Mouse (Mus musculus) forebrain, embryonic 15.5 days (tissue): ENCODE results near the gene Plbd1. TPM values are rescaled to one million over a fixed set of nuclear protein-coding genes. Genes with fewer than 3 reads are reported as not detected.
A peak's percentile ranks its signal among the peaks of the same experiment; 100 is the strongest.

Experiments
- ATAC-seq: fragments of 200-750 bp; cut with Nextera tagmentation; replicated peaks from 2 replicates; pipeline ENCODE4 v1.8.0; 2017; ENCODE audit warnings: mild to moderate bottlenecking, moderate TSS enrichment, moderate library complexity
- H3K27ac ChIP-seq: fragments of 300-500 bp; sonication (generic); replicated peaks from 2 replicates; pipeline ENCODE4 v1.5.1; 2015; ENCODE audit warnings: mild to moderate bottlenecking, inconsistent platforms
- H3K27me3 ChIP-seq: fragments of 300-500 bp; sonication (generic); 2 replicates; pipeline ENCODE4 v1.6.1; 2015; ENCODE audit warnings: inconsistent platforms
- H3K36me3 ChIP-seq: fragments of 300-500 bp; sonication (generic); 2 replicates; pipeline ENCODE4 v1.6.1; 2015; ENCODE audit warnings: mild to moderate bottlenecking, inconsistent platforms
- H3K4me1 ChIP-seq: fragments of 300-500 bp; sonication (generic); 2 replicates; pipeline ENCODE4 v1.6.1; 2015; ENCODE audit warnings: inconsistent platforms
- H3K4me2 ChIP-seq: fragments of 300-500 bp; sonication (generic); replicated peaks from 2 replicates; pipeline ENCODE4 v1.6.1; 2015; ENCODE audit warnings: mild to moderate bottlenecking, inconsistent platforms
- H3K4me3 ChIP-seq: fragments of 300-500 bp; sonication (generic); 2 replicates; pipeline ENCODE4 v1.5.1; 2015; ENCODE audit warnings: mild to moderate bottlenecking, inconsistent platforms
- H3K9ac ChIP-seq: fragments of 300-500 bp; sonication (generic); replicated peaks from 2 replicates; pipeline ENCODE4 v1.6.1; 2015; ENCODE audit warnings: mild to moderate bottlenecking, inconsistent platforms
- H3K9me3 ChIP-seq: fragments of 300-500 bp; sonication (generic); 2 replicates; pipeline ENCODE4 v1.6.1; 2016; ENCODE audit warnings: inconsistent platforms
- WGBS: fragments of 180-500 bp; shearing (Covaris S2); methylation state at CpG from one replicate; pipeline ENCODE4 v1.1.7; 2015; ENCODE audit warnings: mixed read lengths; 5-methylcytosine and 5-hydroxymethylcytosine counted together
- polyA plus RNA-seq: library from polyadenylated mRNA; unstranded; fragments of >200 nt; fragmentation: Nextera tagmentation; extraction: Ambion mirVana; gene quantifications from 2 replicates; pipeline ENCODE4 v1.2.1, GENCODE M21; 2015

Plbd1 gene
- polyA plus RNA-seq, 1 experiment from 2014 or later: 0.34 TPM

DNA sequence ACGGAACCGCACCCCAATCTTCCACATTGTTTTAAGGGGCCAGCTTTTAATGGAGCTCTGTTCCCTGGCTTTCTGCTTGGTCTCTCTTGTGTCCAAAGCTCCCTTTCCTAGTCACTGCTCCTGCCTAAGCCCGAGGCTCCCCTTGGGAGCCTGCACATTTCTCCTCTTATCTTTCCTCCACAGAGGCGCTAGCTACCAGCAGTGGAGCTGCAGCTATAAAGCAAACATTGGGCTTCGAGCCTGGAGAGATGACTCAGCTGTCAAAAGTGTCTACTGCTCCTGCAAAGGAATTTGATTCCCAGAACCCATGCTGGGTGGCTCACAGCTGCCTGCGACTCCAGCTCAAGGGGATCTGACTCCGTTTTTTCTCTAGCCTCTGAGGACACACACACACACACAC is 10.7 kb upstream of the Plbd1 start:
- no peak overlapping the region for H3K27ac ChIP-seq
- no peak overlapping the region for H3K9ac ChIP-seq
- no peaks in the 10 kb centered on the region for H3K36me3 ChIP-seq
- H3K4me2 ChIP-seq: no peak overlapping the region
- no peaks in the 10 kb centered on the region for H3K27me3 ChIP-seq
- ATAC-seq: no peak
- H3K9me3 ChIP-seq: no peaks in the 10 kb centered on the region
- H3K4me3 ChIP-seq: no peak overlapping the region
- no peaks in the 10 kb centered on the region for H3K4me1 ChIP-seq
- WGBS: 71% methylated on average over 7 of the region's 7 CpGs

DNA sequence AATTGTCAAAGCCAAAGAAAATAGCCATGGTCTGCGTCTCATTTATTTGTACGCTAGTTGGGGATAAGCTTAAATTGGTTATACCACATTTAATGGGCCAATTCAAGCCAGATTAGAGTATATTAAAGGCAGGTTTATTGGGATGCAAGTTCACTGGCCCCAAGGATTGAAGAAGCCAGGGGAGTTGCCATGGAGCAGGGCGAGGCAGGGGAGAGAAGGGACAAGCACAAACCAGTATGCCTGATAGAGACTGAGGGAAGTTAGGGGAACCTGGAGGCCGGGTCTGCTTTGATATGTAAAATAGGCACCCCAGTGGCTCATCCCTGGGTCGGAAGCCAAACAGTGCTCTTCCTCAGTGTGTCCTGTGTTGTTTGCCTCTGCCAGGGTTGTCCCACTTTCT is 7.5 kb upstream of the Plbd1 start:
- no peak for ATAC-seq
- 44% methylated on average over 5 of the region's 5 CpGs for WGBS
- Histone ChIP-seq H3K4me1 (no peaks in the 10 kb centered on the region), H3K9me3 (no peaks in the 10 kb centered on the region), H3K36me3 (no peaks in the 10 kb centered on the region), H3K4me2 (no peak overlapping the region), H3K4me3 (no peak overlapping the region), H3K27me3 (no peaks in the 10 kb centered on the region), H3K27ac (no peak overlapping the region), H3K9ac (no peak overlapping the region)

DNA sequence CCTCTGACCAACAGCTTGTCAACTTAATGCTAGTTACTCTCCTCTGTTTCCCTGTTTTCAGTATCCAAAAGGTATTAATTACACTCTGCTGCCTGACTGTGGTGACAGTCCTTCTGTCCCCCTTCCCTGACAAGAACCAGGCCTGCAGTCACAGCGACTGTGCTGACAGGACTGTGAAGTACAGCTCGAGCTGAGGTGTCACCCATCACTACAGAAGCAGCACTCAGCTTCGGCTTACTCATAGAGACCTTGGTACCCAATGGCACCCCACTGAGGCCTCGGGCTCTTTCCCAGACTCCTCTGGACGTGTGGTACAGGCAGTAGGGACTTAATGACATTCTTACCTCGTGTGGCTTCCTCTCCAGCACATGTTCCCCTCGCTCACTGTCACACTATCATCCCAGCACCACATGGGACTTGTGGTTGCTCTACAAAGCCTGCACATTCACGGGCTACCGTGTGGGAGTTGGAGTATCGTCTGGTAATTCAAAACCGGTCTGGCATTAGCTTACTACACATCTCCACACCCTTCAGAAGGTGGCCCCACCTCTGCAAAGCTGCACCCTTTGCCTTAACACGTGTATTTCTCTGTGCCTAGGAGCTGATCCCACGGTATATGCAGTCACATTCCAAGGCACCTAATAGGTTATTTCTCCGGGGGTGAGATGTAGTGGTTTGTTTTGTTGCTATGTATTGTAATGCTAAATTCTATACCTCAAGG is 6.7 kb upstream of the Plbd1 start:
- Histone ChIP-seq H3K9me3 (no peaks in the 10 kb centered on the region), H3K9ac (no peak overlapping the region), H3K27me3 (no peaks in the 10 kb centered on the region), H3K4me3 (no peak overlapping the region), H3K27ac (no peak overlapping the region), H3K4me2 (no peak overlapping the region), H3K36me3 (no peaks in the 10 kb centered on the region), H3K4me1 (no peaks in the 10 kb centered on the region)
- WGBS: 63% methylated on average over 14 of the region's 14 CpGs
- no peak for ATAC-seq

DNA sequence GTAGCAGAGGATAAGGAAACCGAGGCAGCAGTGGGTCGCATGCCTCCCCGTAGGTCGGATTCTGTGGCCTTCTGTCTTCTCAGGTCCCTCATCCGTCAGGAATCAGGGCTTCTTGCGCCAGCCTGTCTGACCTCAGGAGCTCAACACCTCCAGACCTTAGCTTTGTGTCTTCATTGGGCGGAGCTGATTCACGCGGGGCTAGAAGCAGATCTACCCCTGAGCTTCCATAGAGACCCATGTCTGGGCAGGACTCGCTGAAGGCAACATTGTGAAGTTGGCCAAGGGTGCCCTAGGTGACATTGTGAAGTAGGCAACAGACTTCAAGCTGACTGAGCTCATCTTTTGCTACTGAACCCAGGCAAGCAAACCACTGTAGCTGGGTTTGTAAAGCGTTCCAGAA is 335 bp upstream of the Plbd1 start:
- whole genome bisulfite sequencing: 29% methylated on average over 11 of the region's 11 CpGs
- Histone ChIP-seq H3K27me3 (peaks cover 17% of the 10 kb centered on the region), H3K27ac (no peak overlapping the region), H3K9me3 (no peaks in the 10 kb centered on the region), H3K9ac (no peak overlapping the region), H3K4me1 (peaks cover 8% of the 10 kb centered on the region), H3K36me3 (no peaks in the 10 kb centered on the region), H3K4me3 (no peak overlapping the region), H3K4me2 (no peak overlapping the region; the same call in 1 of the 2 replicates)
- no peak for ATAC-seq

DNA sequence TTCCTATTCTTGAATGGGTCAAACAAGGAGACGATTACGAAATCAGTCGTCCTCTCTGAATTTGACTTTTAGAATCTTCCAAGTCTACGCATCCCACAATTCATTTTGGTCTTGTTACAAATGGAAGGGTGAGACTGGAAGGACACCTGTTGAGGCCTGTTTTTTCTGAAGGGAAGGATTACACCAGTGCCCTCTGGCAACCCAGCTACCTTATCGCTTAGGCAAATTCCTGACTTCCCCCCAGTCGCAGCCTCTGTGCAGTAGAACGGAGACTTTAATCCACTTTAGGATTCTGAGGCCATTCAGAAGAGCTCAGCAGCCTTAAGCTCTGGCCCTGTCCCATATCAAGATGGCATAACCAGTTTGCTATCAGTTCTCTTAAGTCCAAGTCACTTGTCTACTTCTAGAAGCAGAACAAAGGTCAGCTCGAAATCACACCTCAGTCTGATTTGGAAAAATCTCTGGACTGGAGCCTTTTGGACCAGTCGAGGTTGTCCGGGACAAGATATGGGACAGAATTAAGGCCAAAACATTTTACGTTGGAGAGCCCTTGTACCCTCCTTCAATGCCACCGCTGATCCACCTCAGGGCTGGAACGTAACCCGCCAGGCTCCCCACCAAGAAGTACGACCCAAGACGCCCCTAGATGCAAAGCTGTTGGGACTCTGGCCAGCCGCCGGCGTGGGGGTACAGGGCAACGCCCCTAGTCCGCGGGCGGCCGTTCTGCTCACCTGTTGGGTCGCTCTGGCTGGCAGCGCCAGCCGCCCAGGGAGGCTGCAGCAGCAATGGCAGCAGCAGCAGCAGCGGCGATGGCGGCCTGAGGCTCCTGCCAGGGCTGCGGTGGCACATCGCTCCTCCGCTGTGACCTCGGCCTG is 660 bp downstream of the Plbd1 start:
- Histone ChIP-seq H3K9me3 (no peaks in the 10 kb centered on the region), H3K4me2 (peak overlapping the region; percentile 44), H3K9ac (no peak overlapping the region), H3K36me3 (no peaks in the 10 kb centered on the region), H3K27me3 (peaks cover 17% of the 10 kb centered on the region), H3K4me1 (peaks cover 8% of the 10 kb centered on the region), H3K4me3 (peak overlapping the region; percentile 29), H3K27ac (no peak overlapping the region)
- ATAC-seq: no peak
- 14% methylated on average over 34 of the region's 34 CpGs for whole genome bisulfite sequencing

DNA sequence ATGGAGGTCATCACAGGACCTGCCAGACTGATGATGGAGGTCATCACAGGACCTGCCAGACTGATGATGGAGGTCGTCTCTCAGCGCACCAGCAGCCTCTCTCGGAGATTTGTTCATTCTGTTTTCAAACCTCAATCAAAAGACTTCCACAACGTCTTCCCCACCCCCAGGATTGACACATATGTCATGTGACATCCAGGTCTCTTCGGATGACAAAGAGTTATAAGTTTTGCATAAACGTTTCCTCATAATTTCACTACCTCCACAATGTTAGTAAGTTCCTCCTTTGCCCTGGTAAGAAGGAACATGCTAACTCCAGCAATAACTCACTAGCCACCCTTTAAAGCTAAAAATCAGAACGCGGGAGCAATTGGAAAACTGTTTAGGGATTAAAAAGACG is 2.5 kb downstream of the Plbd1 start:
- H3K36me3 ChIP-seq: no peaks in the 10 kb centered on the region
- H3K9me3 ChIP-seq: no peaks in the 10 kb centered on the region
- no peak overlapping the region for H3K9ac ChIP-seq
- no peak for ATAC-seq
- no peak overlapping the region for H3K4me3 ChIP-seq
- 90% methylated on average over 9 of the region's 9 CpGs for WGBS
- no peak overlapping the region for H3K27ac ChIP-seq
- no peak overlapping the region for H3K4me2 ChIP-seq
- peaks cover 8% of the 10 kb centered on the region for H3K4me1 ChIP-seq
- H3K27me3 ChIP-seq: peaks cover 17% of the 10 kb centered on the region

DNA sequence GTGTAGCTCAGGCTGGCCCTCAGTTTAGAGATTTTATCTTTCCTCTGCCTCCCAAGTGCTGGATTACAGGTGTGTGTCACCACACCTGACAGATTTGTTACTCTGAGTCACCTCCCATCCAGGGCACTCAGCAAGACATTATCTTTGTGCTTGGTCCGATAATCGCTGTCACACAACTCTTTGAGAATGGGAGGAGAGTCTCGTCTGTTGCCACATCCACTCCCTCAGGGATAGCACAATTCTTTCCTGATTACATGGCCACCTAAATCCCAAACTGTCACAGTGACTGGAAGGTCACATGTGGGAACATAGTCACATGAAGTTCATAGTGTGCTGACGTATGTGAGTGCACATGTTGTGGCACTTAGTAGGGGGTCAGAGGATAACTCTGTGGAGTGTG is 3.4 kb downstream of the Plbd1 start:
- peaks cover 17% of the 10 kb centered on the region for H3K27me3 ChIP-seq
- H3K4me2 ChIP-seq: no peak overlapping the region
- ATAC-seq: no peak
- 90% methylated on average over 4 of the region's 4 CpGs for WGBS
- no peak overlapping the region for H3K4me3 ChIP-seq
- peaks cover 8% of the 10 kb centered on the region for H3K4me1 ChIP-seq
- H3K36me3 ChIP-seq: no peaks in the 10 kb centered on the region
- no peak overlapping the region for H3K27ac ChIP-seq
- no peak overlapping the region for H3K9ac ChIP-seq
- H3K9me3 ChIP-seq: no peaks in the 10 kb centered on the region

DNA sequence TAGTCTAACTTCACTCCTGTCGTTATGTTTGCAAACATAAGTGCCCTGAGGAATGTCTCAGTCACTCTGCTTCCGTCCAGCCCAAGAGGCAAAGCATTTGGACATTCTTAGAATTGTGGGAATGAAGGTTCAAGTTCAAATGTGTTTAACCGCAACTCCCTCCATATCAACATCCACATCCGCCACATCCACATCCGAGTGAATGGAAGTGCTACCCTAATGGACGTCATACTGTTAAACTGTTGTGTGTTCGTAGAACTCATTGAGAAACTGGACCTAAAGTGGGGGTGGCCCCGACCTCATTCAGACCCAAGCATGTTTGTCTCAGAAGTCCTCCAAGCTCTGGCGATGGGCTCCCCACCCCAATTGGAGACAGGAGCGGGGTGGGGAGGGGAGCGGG is 5.9 kb downstream of the Plbd1 start:
- Histone ChIP-seq H3K4me3 (no peak overlapping the region), H3K9me3 (no peaks in the 10 kb centered on the region), H3K27me3 (peaks cover 2% of the 10 kb centered on the region; the same call in 1 of the 2 replicates), H3K36me3 (no peaks in the 10 kb centered on the region), H3K4me2 (no peak overlapping the region), H3K9ac (no peak overlapping the region), H3K4me1 (no peaks in the 10 kb centered on the region), H3K27ac (no peak overlapping the region)
- WGBS: 79% methylated on average over 11 of the region's 11 CpGs
- ATAC-seq: no peak

DNA sequence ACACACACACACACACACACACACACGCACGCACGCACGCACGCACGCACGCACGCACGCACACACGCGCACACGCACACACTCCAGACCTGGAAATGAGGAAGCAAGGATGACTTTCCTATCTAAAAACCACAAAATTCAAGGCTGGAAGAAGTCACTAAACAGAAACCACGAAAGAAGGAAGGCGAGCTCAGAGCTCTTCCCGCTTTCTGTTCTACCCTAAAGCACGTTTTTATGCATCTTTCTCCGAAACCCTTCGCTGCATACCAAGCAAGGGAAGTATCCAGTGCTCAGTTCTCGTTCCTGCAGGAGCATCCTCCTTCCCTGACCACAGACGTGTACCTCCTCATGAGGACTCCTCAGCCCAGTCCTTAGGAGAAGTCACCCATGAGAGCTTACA is 7.3 kb downstream of the Plbd1 start:
- H3K4me2 ChIP-seq: no peak overlapping the region
- WGBS: 94% methylated on average over 20 of the region's 20 CpGs
- no peaks in the 10 kb centered on the region for H3K36me3 ChIP-seq
- H3K4me3 ChIP-seq: no peak overlapping the region
- H3K27me3 ChIP-seq: no peaks in the 10 kb centered on the region
- no peaks in the 10 kb centered on the region for H3K9me3 ChIP-seq
- no peak overlapping the region for H3K27ac ChIP-seq
- H3K4me1 ChIP-seq: no peaks in the 10 kb centered on the region
- H3K9ac ChIP-seq: no peak overlapping the region
- ATAC-seq: no peak

DNA sequence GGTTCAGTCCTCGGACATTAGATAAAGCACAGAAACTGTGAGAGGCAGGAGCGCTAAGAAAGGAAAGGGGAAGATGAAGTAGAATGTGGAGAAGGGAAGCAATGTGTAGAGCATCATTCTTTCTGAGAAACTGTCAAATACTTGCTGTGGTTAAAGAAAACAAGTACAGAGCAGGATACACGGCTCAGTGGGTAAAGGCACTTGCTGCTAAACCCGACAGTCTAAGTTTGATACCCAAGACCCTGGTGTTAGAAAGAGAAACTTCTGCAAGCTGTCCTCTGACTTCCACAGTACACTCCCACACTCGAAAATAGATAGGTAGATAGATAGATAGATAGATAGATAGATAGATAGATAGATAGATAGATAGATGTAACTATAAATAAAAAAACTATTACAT is 8.4 kb downstream of the Plbd1 start:
- H3K27ac ChIP-seq: no peak overlapping the region
- no peaks in the 10 kb centered on the region for H3K36me3 ChIP-seq
- no peaks in the 10 kb centered on the region for H3K27me3 ChIP-seq
- no peak overlapping the region for H3K9ac ChIP-seq
- 78% methylated on average over 5 of the region's 5 CpGs for WGBS
- H3K4me3 ChIP-seq: no peak overlapping the region
- ATAC-seq: no peak
- H3K4me2 ChIP-seq: no peak overlapping the region
- no peaks in the 10 kb centered on the region for H3K9me3 ChIP-seq
- H3K4me1 ChIP-seq: no peaks in the 10 kb centered on the region

DNA sequence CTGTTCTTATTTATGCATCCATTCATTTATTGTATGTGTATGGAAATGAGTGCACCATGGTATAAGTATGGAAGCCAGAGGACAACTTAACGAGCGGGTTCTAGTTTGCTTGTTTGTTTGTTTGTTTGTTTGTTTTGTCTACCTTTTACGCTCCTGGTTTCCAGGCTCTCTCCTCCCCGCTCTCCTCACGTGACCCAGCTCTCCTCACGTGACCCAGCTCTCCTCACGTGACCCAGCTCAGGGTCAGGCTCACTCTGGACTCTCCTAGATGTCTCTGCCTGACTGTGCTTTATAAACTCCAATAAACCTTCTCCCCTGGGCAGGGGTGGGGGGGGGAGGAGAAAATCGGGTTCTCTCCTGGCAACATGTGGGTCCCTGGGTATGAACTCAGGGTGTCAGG is 11.1 kb downstream of the Plbd1 start:
- no peak for ATAC-seq
- H3K4me2 ChIP-seq: no peak overlapping the region
- H3K27me3 ChIP-seq: no peaks in the 10 kb centered on the region
- H3K27ac ChIP-seq: no peak overlapping the region
- H3K36me3 ChIP-seq: no peaks in the 10 kb centered on the region
- 0 out of 2 replicates have a peak, but pooled peaks cover 6% of the 10 kb centered on the region for H3K4me1 ChIP-seq
- no peak overlapping the region for H3K4me3 ChIP-seq
- no peak overlapping the region for H3K9ac ChIP-seq
- 82% methylated on average over 8 of the region's 8 CpGs for WGBS
- H3K9me3 ChIP-seq: no peaks in the 10 kb centered on the region

DNA sequence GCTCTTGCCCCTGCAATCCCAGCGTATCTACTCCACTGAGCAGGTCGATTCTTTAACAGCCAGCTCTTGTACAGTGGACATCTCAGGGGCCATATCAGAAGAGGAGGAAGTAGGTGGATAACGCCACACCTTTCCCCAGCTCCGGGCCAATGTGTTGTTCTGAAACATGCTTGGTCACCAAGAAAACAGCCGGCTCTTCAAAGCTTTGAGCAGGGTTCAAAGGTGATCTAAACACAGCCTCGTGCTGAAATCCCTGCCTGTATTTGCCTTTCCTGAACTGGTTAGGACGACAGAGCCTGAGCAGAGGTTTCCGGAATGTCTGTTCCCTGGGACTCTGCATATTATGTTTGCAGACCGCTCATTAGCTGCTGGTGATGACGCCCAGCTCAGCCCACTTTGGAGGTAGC is 14.3 kb downstream of the Plbd1 start:
- Histone ChIP-seq H3K9ac (no peak overlapping the region), H3K9me3 (no peaks in the 10 kb centered on the region), H3K36me3 (no peaks in the 10 kb centered on the region), H3K4me3 (no peak overlapping the region), H3K4me1 (0 out of 2 replicates have a peak, but pooled peaks cover 6% of the 10 kb centered on the region), H3K27me3 (no peaks in the 10 kb centered on the region), H3K27ac (no peak overlapping the region), H3K4me2 (no peak overlapping the region)
- no peak for ATAC-seq
- WGBS: 78% methylated on average over 10 of the region's 10 CpGs
